Mouse (Mus musculus) small intestine, adult 2 months (tissue): ENCODE results near the gene Slc15a3.

Experiments used
- CTCF ChIP-seq: fragments of 200-500 bp; IDR thresholded peaks from 2 replicates; pipeline ENCODE4 v1.5.1; 2012; ENCODE audit warnings: low read depth, mild to moderate bottlenecking, control low read depth, inconsistent platforms, low read length, moderate library complexity, mixed read lengths; ENCODE audit not compliant: insufficient replicate concordance, insufficient read length; ENCODE audit errors: extremely low read depth
- POLR2A ChIP-seq: fragments of 200-500 bp; IDR thresholded peaks from 2 replicates; pipeline ENCODE4 v1.6.1; 2012; ENCODE audit warnings: low read depth, mild to moderate bottlenecking, control low read depth, inconsistent platforms, low read length, moderate library complexity

DNA sequence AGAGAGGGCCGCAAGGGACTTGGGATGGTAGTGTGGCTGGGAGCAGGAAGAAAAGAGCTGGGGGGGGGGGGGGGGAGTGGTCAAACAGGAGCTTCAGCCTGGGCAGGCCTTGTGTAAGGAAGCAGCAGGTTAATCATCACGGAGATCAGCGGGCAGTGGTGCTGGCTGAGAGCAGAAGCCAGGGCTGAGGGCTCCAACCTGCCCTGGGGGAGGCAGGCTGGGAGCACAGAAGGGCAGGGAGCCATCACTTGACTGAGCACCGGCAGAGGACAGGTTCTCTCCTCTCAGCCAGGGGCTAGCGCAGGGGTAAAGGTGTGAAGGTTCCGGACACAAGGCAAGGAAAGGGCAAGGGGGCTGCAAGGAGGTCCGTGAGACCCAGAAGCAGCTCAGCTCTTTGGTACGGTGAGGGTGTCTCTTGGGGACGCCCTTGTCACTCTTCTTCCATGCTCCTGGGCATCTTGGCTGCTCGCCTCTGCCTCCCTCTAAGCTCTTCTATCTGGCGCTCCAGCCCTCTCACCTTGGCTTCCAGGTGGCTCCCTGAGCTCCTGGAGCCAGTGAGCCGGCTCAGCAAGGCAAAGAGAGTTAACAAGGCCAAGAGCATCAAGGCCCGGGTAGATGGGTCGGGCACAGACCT is 31.9 kb downstream of the Slc15a3 start:
- TF ChIP-seq POLR2A: no peak
- no peak for TF ChIP-seq CTCF
